Mouse (Mus musculus) mouse embryonic stem cell (cell line): Measurements from ENCODE around the gene Prkra.

ENCODE experiments used
- in situ Hi-C, 2 experiments: fragments of 300-500 bp; cut with MboI; formaldehyde crosslinking; loops; 1 replicate in 1 of 2; 3 replicates in 1 of 2; pipeline ENCODE4 v1.14.3; 2019 to 2020; ENCODE audit warnings: low sequenced_read_pairs in 2 of 2, low pct_unique_long_range_greater_than_20kb in 1 of 2, mixed read lengths in 1 of 2; ENCODE audit not compliant: unreplicated experiment in 1 of 2

Gene Prkra

GRCm38 (mm10) chr2:76599214-76599613 lies 48.6 kb downstream of the Prkra start:
- in situ Hi-C loops = no loop called here

GRCm38 (mm10) chr2:76597521-76597920 lies 50.3 kb downstream of the Prkra start:
- in situ Hi-C loops = no loop called here

GRCm38 (mm10) chr2:76592401-76592924 lies 55.4 kb downstream of the Prkra start:
- in situ Hi-C loops = no loop called here

GRCm38 (mm10) chr2:76590221-76590620 lies 57.6 kb downstream of the Prkra start:
- in situ Hi-C loops = no loop called here

- in situ Hi-C loops = no loop called here
Measured at GRCm38 (mm10) chr2:76586906-76587305, 60.9 kb downstream of the Prkra start.

GRCm38 (mm10) chr2:76585090-76585489 lies 62.7 kb downstream of the Prkra start:
- in situ Hi-C loops = no loop called here
